Mouse (Mus musculus): ENCODE data around the gene Ulk1.

Ulk1 gene

DNA sequence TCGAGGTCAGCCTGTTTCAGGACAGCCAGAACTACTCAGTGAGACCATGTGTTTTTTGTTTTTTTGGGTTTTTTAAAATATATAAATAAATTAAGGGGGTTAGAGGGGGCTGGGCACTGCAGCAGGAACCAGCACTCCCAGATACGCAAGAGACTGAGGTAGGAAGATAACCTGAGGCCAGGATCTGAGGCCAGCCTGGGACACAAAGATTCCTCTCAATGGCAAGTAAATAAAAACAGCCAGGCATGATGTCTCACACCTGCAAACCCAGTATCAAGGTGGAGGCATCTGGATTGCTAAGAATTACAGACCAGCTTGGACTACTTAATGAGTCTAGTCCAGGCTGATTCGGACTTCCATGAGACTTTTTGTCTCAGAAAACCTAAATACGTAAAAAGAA is 40.6 kb downstream of the Ulk1 start:
- no peak for DNase-seq (ENCODE audit: low read depth, low spot score)

DNA sequence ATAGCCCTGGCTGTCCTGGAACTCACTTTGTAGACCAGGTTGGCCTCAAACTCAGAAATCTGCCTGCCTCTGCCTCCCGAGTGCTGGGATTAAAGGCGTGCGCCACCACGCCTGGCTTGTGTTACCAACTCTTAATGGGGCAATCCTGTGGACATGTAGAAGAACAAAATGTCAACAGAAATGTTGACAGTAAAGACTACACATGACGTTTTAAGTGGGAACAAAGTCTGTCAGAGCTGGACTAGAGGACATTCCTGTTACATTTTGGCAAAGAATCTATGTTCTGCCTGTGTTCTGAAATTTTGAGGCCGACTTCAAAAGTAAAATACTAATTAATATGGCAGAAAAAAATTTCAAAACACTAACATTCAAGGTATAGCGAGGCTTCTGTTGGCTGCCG is 46.0 kb downstream of the Ulk1 start:
- DNase-seq (ENCODE audit: low read depth, low spot score): no peak

DNA sequence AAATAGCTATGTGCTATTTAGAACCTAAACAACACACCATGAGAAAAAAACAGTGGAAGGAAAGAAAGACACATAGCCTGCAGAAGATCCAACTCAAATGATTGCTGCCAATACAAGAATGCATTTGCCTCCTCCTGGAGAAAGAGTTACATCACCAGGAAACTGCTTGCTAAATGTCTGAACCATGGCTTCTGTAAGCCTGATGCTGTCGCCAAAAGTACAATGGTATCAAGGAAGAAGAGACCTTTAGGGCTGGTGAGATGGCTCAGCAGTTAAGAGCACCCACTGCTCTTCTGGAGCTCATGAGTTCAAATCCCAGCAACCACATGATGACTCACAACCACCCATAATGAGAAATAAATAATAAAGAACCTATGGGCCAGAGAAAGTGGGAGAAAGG is 64.9 kb downstream of the Ulk1 start:
- DNase-seq (ENCODE audit: low read depth, low spot score): no peak

DNA sequence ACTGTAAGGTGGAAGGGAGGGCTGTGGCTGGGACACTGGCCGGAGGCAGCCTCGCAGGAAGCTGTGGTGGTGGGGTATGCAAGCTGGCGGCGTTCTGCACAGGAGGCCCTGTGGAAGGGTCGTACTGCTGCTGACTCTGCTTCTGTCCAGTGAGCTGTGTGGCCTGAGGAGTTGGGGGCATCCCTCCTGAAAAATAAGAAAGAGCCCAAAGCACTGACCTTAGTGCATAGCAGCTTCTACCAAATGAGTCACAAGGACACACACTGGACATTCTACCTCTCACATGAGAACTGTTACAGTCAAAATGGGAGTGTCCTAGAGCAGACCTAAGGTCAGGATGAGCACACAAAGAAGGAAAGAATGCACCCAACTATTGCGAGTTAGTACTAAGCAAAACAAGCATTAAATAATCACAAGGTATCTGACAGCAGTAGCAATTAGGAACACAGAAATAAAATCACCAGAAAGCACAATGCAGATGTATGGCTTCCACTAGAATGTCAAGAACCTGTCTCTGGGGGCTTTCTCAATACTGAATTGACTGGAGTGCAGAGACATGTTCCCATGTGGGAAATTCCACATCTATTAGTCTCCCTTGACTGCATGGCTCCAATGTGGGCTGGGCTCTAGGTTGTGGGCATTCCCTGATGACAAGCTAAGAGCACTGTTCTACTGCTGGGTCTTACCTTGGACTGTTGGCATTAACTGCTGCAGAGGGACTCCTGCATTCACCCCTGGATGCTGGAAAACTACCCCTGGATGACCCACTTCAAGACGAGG is 70.2 kb downstream of the Ulk1 start:
- no peak for DNase-seq (ENCODE audit: low read depth, low spot score)

DNA sequence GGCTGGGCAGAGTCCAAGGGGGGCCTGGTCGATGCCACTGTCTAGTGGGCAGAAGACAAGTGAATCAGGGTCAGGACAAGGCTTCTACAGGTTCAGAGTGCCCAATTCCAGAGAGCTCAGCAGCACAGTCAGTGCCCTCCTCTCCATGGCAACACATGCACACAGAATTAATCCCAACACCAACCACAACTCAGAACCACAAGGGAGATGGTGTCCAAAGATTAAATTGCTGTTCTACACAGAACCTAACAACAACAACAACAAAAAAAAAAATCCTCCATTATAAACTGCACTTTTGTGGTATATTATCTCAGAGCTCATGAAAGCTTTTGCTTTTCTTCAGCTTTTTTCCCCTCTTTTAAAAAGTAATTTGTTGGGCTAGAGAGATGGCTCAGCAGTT is 74.3 kb downstream of the Ulk1 start:
- no peak for DNase-seq (ENCODE audit: low read depth, low spot score)

Measured in ZHBTc4 (cell line).